Mouse (Mus musculus): ENCODE data around the gene Tbck. TPM values are rescaled to one million over a fixed set of nuclear protein-coding genes. Genes with fewer than 3 reads are reported as not detected.

Tbck gene
- polyA plus RNA-seq, 1 experiment from 2014 or later = 36.8 TPM

- Histone ChIP-seq H3K36me3 (no peaks in the 10 kb centered on the region), H3K27me3 (no peaks in the 10 kb centered on the region), H3K9me3 (no peaks in the 10 kb centered on the region), H3K4me2 (replicated peaks) (no peak overlapping the region), H3K27ac (no peak overlapping the region), H3K4me3 (replicated peaks) (no peak overlapping the region), H3K9ac (replicated peaks) (no peak overlapping the region), H3K4me1 (replicated peaks) (no peaks in the 10 kb centered on the region)
- ATAC-seq = no peak
- 90% methylated on average over 7 of the region's 7 CpGs for WGBS
These were observed 175.6 kb downstream of the Tbck start for GRCm38 (mm10) chr3:132859573-132859972.

- no peaks in the 10 kb centered on the region for H3K4me1 ChIP-seq (replicated peaks)
- H3K4me3 ChIP-seq (replicated peaks) = no peak overlapping the region
- ATAC-seq = no peak
These were observed 176.9 kb downstream of the Tbck start for GRCm38 (mm10) chr3:132860796-132861195.

GRCm38 (mm10) chr3:132863843-132864242 is 179.9 kb downstream of the Tbck start:
- Histone ChIP-seq H3K4me3 (replicated peaks) (no peak overlapping the region), H3K9me3 (no peaks in the 10 kb centered on the region), H3K27me3 (no peaks in the 10 kb centered on the region), H3K4me1 (replicated peaks) (no peaks in the 10 kb centered on the region), H3K9ac (replicated peaks) (no peak overlapping the region), H3K36me3 (no peaks in the 10 kb centered on the region), H3K27ac (no peak overlapping the region), H3K4me2 (replicated peaks) (no peak overlapping the region)
- ATAC-seq = no peak
- WGBS = 87% methylated on average over 13 of the region's 13 CpGs

More at GRCm38 (mm10) chr3:132860796-132861195, 176.9 kb downstream of the Tbck start:
- H3K27me3 ChIP-seq = no peaks in the 10 kb centered on the region
- no peak overlapping the region for H3K4me2 ChIP-seq (replicated peaks)
- H3K27ac ChIP-seq = no peak overlapping the region
- no peaks in the 10 kb centered on the region for H3K36me3 ChIP-seq
- no peaks in the 10 kb centered on the region for H3K9me3 ChIP-seq
- 88% methylated on average over 8 of the region's 8 CpGs for WGBS
- no peak overlapping the region for H3K9ac ChIP-seq (replicated peaks)

GRCm38 (mm10) chr3:132864329-132864919 is 180.5 kb downstream of the Tbck start:
- H3K4me3 ChIP-seq (replicated peaks) = no peak overlapping the region
- H3K27ac ChIP-seq = no peak overlapping the region
- H3K4me2 ChIP-seq (replicated peaks) = no peak overlapping the region
- no peaks in the 10 kb centered on the region for H3K36me3 ChIP-seq
- no peak for ATAC-seq
- no peaks in the 10 kb centered on the region for H3K27me3 ChIP-seq
- H3K4me1 ChIP-seq (replicated peaks) = no peaks in the 10 kb centered on the region
- no peak overlapping the region for H3K9ac ChIP-seq (replicated peaks)
- H3K9me3 ChIP-seq = no peaks in the 10 kb centered on the region
- 83% methylated on average over 14 of the region's 14 CpGs for WGBS

GRCm38 (mm10) chr3:132864986-132865385 is 181.0 kb downstream of the Tbck start:
- Histone ChIP-seq H3K9me3 (no peaks in the 10 kb centered on the region), H3K4me3 (replicated peaks) (no peak overlapping the region), H3K27me3 (no peaks in the 10 kb centered on the region), H3K4me1 (replicated peaks) (no peaks in the 10 kb centered on the region), H3K9ac (replicated peaks) (no peak overlapping the region), H3K4me2 (replicated peaks) (no peak overlapping the region), H3K36me3 (no peaks in the 10 kb centered on the region), H3K27ac (no peak overlapping the region)
- 88% methylated on average over 8 of the region's 8 CpGs for WGBS
- ATAC-seq = no peak

- H3K4me1 ChIP-seq (replicated peaks) = no peaks in the 10 kb centered on the region
- WGBS = 97% methylated on average over 4 of the region's 4 CpGs
- H3K36me3 ChIP-seq = no peaks in the 10 kb centered on the region
- no peaks in the 10 kb centered on the region for H3K9me3 ChIP-seq
- no peak overlapping the region for H3K27ac ChIP-seq
- no peak for ATAC-seq
- no peak overlapping the region for H3K4me3 ChIP-seq (replicated peaks)
- no peak overlapping the region for H3K4me2 ChIP-seq (replicated peaks)
- no peak overlapping the region for H3K9ac ChIP-seq (replicated peaks)
- H3K27me3 ChIP-seq = no peaks in the 10 kb centered on the region
These were observed 181.7 kb downstream of the Tbck start for GRCm38 (mm10) chr3:132865596-132865995.

GRCm38 (mm10) chr3:132866984-132867383 is 183.0 kb downstream of the Tbck start:
- no peak overlapping the region for H3K9ac ChIP-seq (replicated peaks)
- H3K36me3 ChIP-seq = no peaks in the 10 kb centered on the region
- H3K4me3 ChIP-seq (replicated peaks) = no peak overlapping the region
- no peak overlapping the region for H3K4me2 ChIP-seq (replicated peaks)
- H3K27ac ChIP-seq = no peak overlapping the region
- H3K27me3 ChIP-seq = no peaks in the 10 kb centered on the region
- ATAC-seq = no peak
- no peaks in the 10 kb centered on the region for H3K9me3 ChIP-seq
- H3K4me1 ChIP-seq (replicated peaks) = no peaks in the 10 kb centered on the region
- 94% methylated on average over 3 of the region's 3 CpGs for WGBS

- Histone ChIP-seq H3K9me3 (no peaks in the 10 kb centered on the region), H3K4me1 (replicated peaks) (0 out of 2 replicates have a peak, but pooled peaks cover 3% of the 10 kb centered on the region), H3K9ac (replicated peaks) (no peak overlapping the region), H3K36me3 (no peaks in the 10 kb centered on the region), H3K4me3 (replicated peaks) (no peak overlapping the region), H3K4me2 (replicated peaks) (no peak overlapping the region), H3K27ac (no peak overlapping the region), H3K27me3 (no peaks in the 10 kb centered on the region)
- 84% methylated on average over 2 of the region's 2 CpGs for WGBS
- ATAC-seq = no peak
These were observed 184.9 kb downstream of the Tbck start for GRCm38 (mm10) chr3:132868838-132869237.

GRCm38 (mm10) chr3:132870079-132870478 is 186.1 kb downstream of the Tbck start:
- no peak overlapping the region for H3K27ac ChIP-seq
- ATAC-seq = no peak
- no peak overlapping the region for H3K9ac ChIP-seq (replicated peaks)
- no peak overlapping the region for H3K4me3 ChIP-seq (replicated peaks)
- H3K27me3 ChIP-seq = no peaks in the 10 kb centered on the region
- H3K36me3 ChIP-seq = no peaks in the 10 kb centered on the region
- no peaks in the 10 kb centered on the region for H3K9me3 ChIP-seq
- 0 out of 2 replicates have a peak, but pooled peaks cover 3% of the 10 kb centered on the region for H3K4me1 ChIP-seq (replicated peaks)
- WGBS = 57% methylated on average over 6 of the region's 6 CpGs
- H3K4me2 ChIP-seq (replicated peaks) = no peak overlapping the region

GRCm38 (mm10) chr3:132871318-132871904 is 187.5 kb downstream of the Tbck start:
- peaks cover 8% of the 10 kb centered on the region for H3K4me1 ChIP-seq (replicated peaks)
- no peak overlapping the region for H3K27ac ChIP-seq
- WGBS = 95% methylated on average over 9 of the region's 9 CpGs
- H3K9me3 ChIP-seq = no peaks in the 10 kb centered on the region
- ATAC-seq = no peak
- no peak overlapping the region for H3K4me3 ChIP-seq (replicated peaks)
- no peak overlapping the region for H3K4me2 ChIP-seq (replicated peaks)
- no peak overlapping the region for H3K9ac ChIP-seq (replicated peaks)
- no peaks in the 10 kb centered on the region for H3K36me3 ChIP-seq
- no peaks in the 10 kb centered on the region for H3K27me3 ChIP-seq

- Histone ChIP-seq H3K27ac (no peak overlapping the region), H3K9me3 (no peaks in the 10 kb centered on the region), H3K4me1 (replicated peaks) (peaks cover 10% of the 10 kb centered on the region), H3K36me3 (no peaks in the 10 kb centered on the region), H3K9ac (replicated peaks) (no peak overlapping the region), H3K4me2 (replicated peaks) (no peak overlapping the region), H3K27me3 (no peaks in the 10 kb centered on the region), H3K4me3 (replicated peaks) (no peak overlapping the region)
- ATAC-seq = no peak
- 40% methylated on average over 6 of the region's 6 CpGs for WGBS
These were observed 189.3 kb downstream of the Tbck start for GRCm38 (mm10) chr3:132873251-132873650.

- WGBS = 44% methylated on average over 14 of the region's 14 CpGs
These were observed 192.2 kb downstream of the Tbck start for GRCm38 (mm10) chr3:132876011-132876708.

More at GRCm38 (mm10) chr3:132876011-132876708, 192.2 kb downstream of the Tbck start:
- no peak overlapping the region for H3K27ac ChIP-seq
- peak; percentile 18; the same call in 1 of the 2 replicates for ATAC-seq
- H3K4me3 ChIP-seq (replicated peaks) = no peak overlapping the region
- H3K4me1 ChIP-seq (replicated peaks) = peaks cover 17% of the 10 kb centered on the region
- peak overlapping the region; percentile 6; the same call in 1 of the 2 replicates for H3K4me2 ChIP-seq (replicated peaks)
- H3K9ac ChIP-seq (replicated peaks) = no peak overlapping the region
- H3K27me3 ChIP-seq = no peaks in the 10 kb centered on the region
- H3K9me3 ChIP-seq = no peaks in the 10 kb centered on the region
- no peaks in the 10 kb centered on the region for H3K36me3 ChIP-seq
